Mouse (Mus musculus) mouse trophoblast stem cell (cell line): Measurements from ENCODE around the gene Tbc1d9b.
"Not testable (repeated sequence)": the region's sequence is repeated elsewhere in the genome, so short reads cannot be mapped to it uniquely, and the experiment has no call there.

Experiments
- in situ Hi-C, 2 experiments: fragments of 300-500 bp; cut with MseI, MboI; formaldehyde crosslinking; loops; 2 replicates in 1 of 2; 3 replicates in 1 of 2; pipeline ENCODE4 v1.15.1; 2025

Tbc1d9b gene

GRCm38 (mm10) chr11:50174111-50174729, 43.0 kb downstream of the Tbc1d9b start, which contains the start of gene Mrnip:
Gene Mrnip, plus strand, starts transcription at chr11:50174444.
- in situ Hi-C loops, result not testable (repeated sequence)

- in situ Hi-C loops, result no loop called here
These were observed 43.6 kb downstream of the Tbc1d9b start for GRCm38 (mm10) chr11:50174730-50175187.

- in situ Hi-C loops, result no loop called here
These were observed 45.2 kb downstream of the Tbc1d9b start for GRCm38 (mm10) chr11:50176351-50176750.

GRCm38 (mm10) chr11:50177111-50177510, 45.9 kb downstream of the Tbc1d9b start:
- in situ Hi-C loops, result no loop called here

- in situ Hi-C loops, result no loop called here
These were observed 47.6 kb downstream of the Tbc1d9b start for GRCm38 (mm10) chr11:50178532-50179488.

GRCm38 (mm10) chr11:50180478-50181231, 49.5 kb downstream of the Tbc1d9b start:
- in situ Hi-C loops, result no loop called here

- in situ Hi-C loops, result no loop called here
These were observed 51.5 kb downstream of the Tbc1d9b start for GRCm38 (mm10) chr11:50182702-50183101.

- in situ Hi-C loops, result no loop called here
These were observed 53.6 kb downstream of the Tbc1d9b start for GRCm38 (mm10) chr11:50184788-50185187.

- in situ Hi-C loops, result no loop called here
These were observed 57.5 kb downstream of the Tbc1d9b start for GRCm38 (mm10) chr11:50188682-50189081.

- in situ Hi-C loops, result no loop called here
These were observed 59.2 kb downstream of the Tbc1d9b start for GRCm38 (mm10) chr11:50190362-50190761.

GRCm38 (mm10) chr11:50192278-50192677, 61.1 kb downstream of the Tbc1d9b start:
- in situ Hi-C loops, result no loop called here

- in situ Hi-C loops, result no loop called here
These were observed 62.9 kb downstream of the Tbc1d9b start for GRCm38 (mm10) chr11:50194070-50194469.

- in situ Hi-C loops, result no loop called here
These were observed 63.6 kb downstream of the Tbc1d9b start for GRCm38 (mm10) chr11:50194793-50195192.

- in situ Hi-C loops, result no loop called here
These were observed 66.3 kb downstream of the Tbc1d9b start for GRCm38 (mm10) chr11:50197500-50197899.

- in situ Hi-C loops, result no loop called here
These were observed 67.1 kb downstream of the Tbc1d9b start for GRCm38 (mm10) chr11:50198219-50198846.

- in situ Hi-C loops, result no loop called here
These were observed 67.7 kb downstream of the Tbc1d9b start for GRCm38 (mm10) chr11:50198916-50199315.

- in situ Hi-C loops, result no loop called here
These were observed 69.4 kb downstream of the Tbc1d9b start for GRCm38 (mm10) chr11:50200613-50201012.

GRCm38 (mm10) chr11:50201590-50201989, 70.4 kb downstream of the Tbc1d9b start:
- in situ Hi-C loops, result no loop called here

GRCm38 (mm10) chr11:50203302-50203827, 72.2 kb downstream of the Tbc1d9b start:
- in situ Hi-C loops, result no loop called here

GRCm38 (mm10) chr11:50205434-50205833, 74.2 kb downstream of the Tbc1d9b start:
- in situ Hi-C loops, result no loop called here

GRCm38 (mm10) chr11:50206037-50206436, 74.8 kb downstream of the Tbc1d9b start:
- in situ Hi-C loops, result no loop called here
